Mouse (Mus musculus): ENCODE measurements around the gene Smok2b.
"Not testable (repeated sequence)": the region's sequence is repeated elsewhere in the genome, so short reads cannot be mapped to it uniquely, and the experiment has no call there.

The Smok2b gene

GRCm38 (mm10) chr17:13240807-13241727, 11.0 kb downstream of the Smok2b start:
- DNase-seq (ENCODE audit: low spot score in 2 of 2) = not testable (repeated sequence)

GRCm38 (mm10) chr17:13254786-13255185, 24.7 kb downstream of the Smok2b start:
- not testable (repeated sequence) for DNase-seq (ENCODE audit: low spot score in 2 of 2)

All from spleen, postnatal 36 days (tissue).